Mouse (Mus musculus): ENCODE measurements at regions not wholly inside any gene's neighbourhood (a gene's known extent, or its start where the extent isn't known, plus 50 kb on each side); places are given as distances from the start of the nearest gene placed in this dataset.

DNA sequence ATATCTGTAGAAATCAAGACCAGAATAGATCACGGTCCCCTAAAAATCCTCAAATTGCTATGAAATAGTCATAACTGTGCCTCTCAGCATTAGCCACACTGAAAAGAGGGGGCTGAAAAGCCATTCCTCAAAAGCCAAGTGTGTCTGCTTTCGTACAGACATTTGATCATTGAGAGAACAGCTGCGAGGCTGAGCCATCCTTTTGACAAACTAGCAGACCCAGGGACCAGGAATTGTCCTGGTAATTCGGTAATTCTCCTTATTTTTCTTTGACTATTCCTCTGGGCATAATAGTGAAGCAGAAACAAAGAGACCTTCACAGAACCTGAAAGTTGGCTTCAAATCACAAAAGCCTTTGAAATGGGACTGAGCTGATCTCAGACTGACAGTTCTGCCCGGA lies 206.8 kb downstream of the Rps12 start:
- Histone ChIP-seq H3K4me1 (ENCODE audit: control insufficient read depth, insufficient read depth, low read length) (no peaks in the 10 kb centered on the region), H3K9ac (replicated peaks; ENCODE audit: low read depth, low read length) (no peak overlapping the region), H3K27me3 (ENCODE audit: control insufficient read depth, insufficient read depth, low read length) (no peaks in the 10 kb centered on the region), H3K27ac (ENCODE audit: low read depth, low read length) (no peak overlapping the region), H3K4me2 (ENCODE audit: low read depth, low read length) (no peak overlapping the region), H3K36me3 (ENCODE audit: control insufficient read depth, insufficient read depth, low read length) (no peaks in the 10 kb centered on the region), H3K9me3 (ENCODE audit: control insufficient read depth, low read length) (no peaks in the 10 kb centered on the region), H3K4me3 (ENCODE audit: low read depth, low read length) (no peak overlapping the region)
- 62% methylated on average over 5 of the region's 5 CpGs for WGBS
- ATAC-seq (ENCODE audit: low read depth): no peak

GRCm38 (mm10) chr10:23571013-23571412 lies 216.1 kb downstream of the Rps12 start:
- H3K27ac ChIP-seq (ENCODE audit: low read depth, low read length): no peak overlapping the region
- ATAC-seq (ENCODE audit: low read depth): no peak
- H3K4me3 ChIP-seq (ENCODE audit: low read depth, low read length): no peak overlapping the region
- H3K9ac ChIP-seq (replicated peaks; ENCODE audit: low read depth, low read length): no peak overlapping the region
- WGBS: 87% methylated on average over 4 of the region's 4 CpGs
- no peak overlapping the region for H3K4me2 ChIP-seq (ENCODE audit: low read depth, low read length)
- H3K4me1 ChIP-seq (ENCODE audit: control insufficient read depth, insufficient read depth, low read length): no peaks in the 10 kb centered on the region
- H3K36me3 ChIP-seq (ENCODE audit: control insufficient read depth, insufficient read depth, low read length): no peaks in the 10 kb centered on the region
- no peaks in the 10 kb centered on the region for H3K9me3 ChIP-seq (ENCODE audit: control insufficient read depth, low read length)
- H3K27me3 ChIP-seq (ENCODE audit: control insufficient read depth, insufficient read depth, low read length): no peaks in the 10 kb centered on the region

GRCm38 (mm10) chr10:23569386-23569785 lies 217.7 kb downstream of the Rps12 start:
- H3K4me2 ChIP-seq (ENCODE audit: low read depth, low read length): no peak overlapping the region
- H3K27ac ChIP-seq (ENCODE audit: low read depth, low read length): no peak overlapping the region
- H3K9me3 ChIP-seq (ENCODE audit: control insufficient read depth, low read length): no peaks in the 10 kb centered on the region
- no peaks in the 10 kb centered on the region for H3K36me3 ChIP-seq (ENCODE audit: control insufficient read depth, insufficient read depth, low read length)
- H3K4me1 ChIP-seq (ENCODE audit: control insufficient read depth, insufficient read depth, low read length): no peaks in the 10 kb centered on the region
- no peak for ATAC-seq (ENCODE audit: low read depth)
- H3K27me3 ChIP-seq (ENCODE audit: control insufficient read depth, insufficient read depth, low read length): no peaks in the 10 kb centered on the region
- no peak overlapping the region for H3K4me3 ChIP-seq (ENCODE audit: low read depth, low read length)
- no peak overlapping the region for H3K9ac ChIP-seq (replicated peaks; ENCODE audit: low read depth, low read length)

- Histone ChIP-seq H3K27me3 (ENCODE audit: control insufficient read depth, insufficient read depth, low read length) (no peaks in the 10 kb centered on the region), H3K27ac (ENCODE audit: low read depth, low read length) (no peak overlapping the region), H3K9me3 (ENCODE audit: control insufficient read depth, low read length) (no peaks in the 10 kb centered on the region), H3K36me3 (ENCODE audit: control insufficient read depth, insufficient read depth, low read length) (no peaks in the 10 kb centered on the region), H3K9ac (replicated peaks; ENCODE audit: low read depth, low read length) (no peak overlapping the region), H3K4me2 (ENCODE audit: low read depth, low read length) (no peak overlapping the region), H3K4me1 (ENCODE audit: control insufficient read depth, insufficient read depth, low read length) (no peaks in the 10 kb centered on the region), H3K4me3 (ENCODE audit: low read depth, low read length) (no peak overlapping the region)
- ATAC-seq (ENCODE audit: low read depth): no peak
- 89% methylated on average over 5 of the region's 5 CpGs for WGBS
Observed at GRCm38 (mm10) chr10:23562273-23562885, 211.8 kb upstream of the Eya4 start.

DNA sequence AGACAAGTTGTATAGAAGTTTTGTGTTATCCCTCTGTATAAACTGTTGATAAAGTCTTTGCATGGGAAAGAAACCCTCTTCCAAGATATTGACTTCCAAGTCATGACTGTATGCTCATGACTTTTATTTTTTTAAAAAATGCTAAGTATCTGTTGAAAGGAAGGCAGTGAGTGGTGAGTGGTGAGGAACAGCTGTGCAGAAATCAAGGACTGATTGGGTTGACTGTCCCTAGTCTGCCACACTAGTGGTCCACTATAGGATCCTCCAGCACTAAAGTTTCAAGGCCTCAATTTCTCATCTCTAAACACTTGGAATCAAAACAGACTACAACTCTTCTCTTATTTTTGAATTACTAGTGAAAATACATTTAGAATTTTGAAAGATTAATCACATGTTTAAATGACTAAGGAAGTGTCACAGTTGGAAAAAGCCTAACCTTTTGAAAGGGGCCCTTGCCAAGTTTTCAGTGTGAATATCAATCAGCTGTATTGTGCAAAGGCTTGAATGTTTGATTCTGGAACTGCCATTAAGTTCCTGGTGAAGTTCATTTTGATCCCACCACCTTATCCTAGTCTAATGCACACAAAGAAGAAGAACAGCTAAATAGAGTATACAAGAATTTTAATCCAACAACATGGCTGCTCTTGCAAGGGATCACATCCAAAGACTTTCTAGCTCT lies 209.5 kb upstream of the Eya4 start:
- ATAC-seq (ENCODE audit: low read depth): no peak
- no peaks in the 10 kb centered on the region for H3K9me3 ChIP-seq (ENCODE audit: control insufficient read depth, low read length)
- no peaks in the 10 kb centered on the region for H3K36me3 ChIP-seq (ENCODE audit: control insufficient read depth, insufficient read depth, low read length)

GRCm38 (mm10) chr10:23557828-23558227 lies 207.2 kb upstream of the Eya4 start:
- no peaks in the 10 kb centered on the region for H3K4me1 ChIP-seq (ENCODE audit: control insufficient read depth, insufficient read depth, low read length)
- no peaks in the 10 kb centered on the region for H3K36me3 ChIP-seq (ENCODE audit: control insufficient read depth, insufficient read depth, low read length)
- no peak overlapping the region for H3K9ac ChIP-seq (replicated peaks; ENCODE audit: low read depth, low read length)
- no peak overlapping the region for H3K4me3 ChIP-seq (ENCODE audit: low read depth, low read length)
- no peaks in the 10 kb centered on the region for H3K27me3 ChIP-seq (ENCODE audit: control insufficient read depth, insufficient read depth, low read length)
- no peaks in the 10 kb centered on the region for H3K9me3 ChIP-seq (ENCODE audit: control insufficient read depth, low read length)
- H3K4me2 ChIP-seq (ENCODE audit: low read depth, low read length): no peak overlapping the region
- 85% methylated on average over 3 of the region's 3 CpGs for WGBS
- ATAC-seq (ENCODE audit: low read depth): no peak
- no peak overlapping the region for H3K27ac ChIP-seq (ENCODE audit: low read depth, low read length)

More for the DNA sequence above, 209.5 kb upstream of the Eya4 start:
- Histone ChIP-seq H3K4me1 (ENCODE audit: control insufficient read depth, insufficient read depth, low read length) (no peaks in the 10 kb centered on the region), H3K9ac (replicated peaks; ENCODE audit: low read depth, low read length) (no peak overlapping the region), H3K4me3 (ENCODE audit: low read depth, low read length) (no peak overlapping the region), H3K27ac (ENCODE audit: low read depth, low read length) (no peak overlapping the region), H3K4me2 (ENCODE audit: low read depth, low read length) (no peak overlapping the region), H3K27me3 (ENCODE audit: control insufficient read depth, insufficient read depth, low read length) (no peaks in the 10 kb centered on the region)

DNA sequence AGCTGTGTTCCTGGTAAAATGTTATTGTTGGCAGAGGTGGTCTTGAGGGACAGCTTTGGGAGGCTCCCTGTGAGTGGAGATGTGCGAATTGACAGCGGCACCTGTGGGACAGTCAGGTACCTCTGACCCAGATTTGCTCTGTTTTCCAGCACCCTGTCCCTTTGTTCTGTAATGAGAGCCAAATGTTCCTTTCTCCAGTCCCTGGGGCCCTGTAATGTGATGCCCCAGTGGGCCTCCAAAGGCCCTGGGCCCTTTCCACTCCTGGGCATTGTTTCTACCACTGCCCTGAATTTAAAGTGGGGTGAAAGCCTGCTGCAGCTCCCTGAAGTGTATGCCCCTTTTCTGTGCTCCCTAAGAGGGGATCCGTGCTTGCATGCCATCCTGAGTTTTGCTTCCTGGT lies 198.6 kb upstream of the Eya4 start:
- H3K27ac ChIP-seq (ENCODE audit: low read depth, low read length): no peak overlapping the region
- peaks cover 3% of the 10 kb centered on the region; the same call in 1 of the 2 replicates for H3K4me1 ChIP-seq (ENCODE audit: control insufficient read depth, insufficient read depth, low read length)
- H3K4me3 ChIP-seq (ENCODE audit: low read depth, low read length): no peak overlapping the region
- no peaks in the 10 kb centered on the region for H3K36me3 ChIP-seq (ENCODE audit: control insufficient read depth, insufficient read depth, low read length)
- ATAC-seq (ENCODE audit: low read depth): peak; percentile 9; the same call in 1 of the 2 replicates
- no peaks in the 10 kb centered on the region for H3K27me3 ChIP-seq (ENCODE audit: control insufficient read depth, insufficient read depth, low read length)
- WGBS: 35% methylated on average over 3 of the region's 3 CpGs
- H3K4me2 ChIP-seq (ENCODE audit: low read depth, low read length): no peak overlapping the region
- no peak overlapping the region for H3K9ac ChIP-seq (replicated peaks; ENCODE audit: low read depth, low read length)
- no peaks in the 10 kb centered on the region for H3K9me3 ChIP-seq (ENCODE audit: control insufficient read depth, low read length)

- 95% methylated on average over 6 of the region's 6 CpGs for WGBS
- no peak overlapping the region for H3K9ac ChIP-seq (replicated peaks; ENCODE audit: low read depth, low read length)
- H3K27ac ChIP-seq (ENCODE audit: low read depth, low read length): no peak overlapping the region
- peaks cover 3% of the 10 kb centered on the region; the same call in 1 of the 2 replicates for H3K4me1 ChIP-seq (ENCODE audit: control insufficient read depth, insufficient read depth, low read length)
- no peaks in the 10 kb centered on the region for H3K9me3 ChIP-seq (ENCODE audit: control insufficient read depth, low read length)
- no peak overlapping the region for H3K4me3 ChIP-seq (ENCODE audit: low read depth, low read length)
- no peaks in the 10 kb centered on the region for H3K27me3 ChIP-seq (ENCODE audit: control insufficient read depth, insufficient read depth, low read length)
- no peak overlapping the region for H3K4me2 ChIP-seq (ENCODE audit: low read depth, low read length)
- no peaks in the 10 kb centered on the region for H3K36me3 ChIP-seq (ENCODE audit: control insufficient read depth, insufficient read depth, low read length)
- no peak for ATAC-seq (ENCODE audit: low read depth)
Observed at GRCm38 (mm10) chr10:23548322-23548721, 197.7 kb upstream of the Eya4 start.

- no peaks in the 10 kb centered on the region for H3K9me3 ChIP-seq (ENCODE audit: control insufficient read depth, low read length)
- H3K27me3 ChIP-seq (ENCODE audit: control insufficient read depth, insufficient read depth, low read length): no peaks in the 10 kb centered on the region
- H3K36me3 ChIP-seq (ENCODE audit: control insufficient read depth, insufficient read depth, low read length): no peaks in the 10 kb centered on the region
- WGBS: 61% methylated on average over 11 of the region's 11 CpGs
- no peak overlapping the region for H3K4me2 ChIP-seq (ENCODE audit: low read depth, low read length)
- H3K4me1 ChIP-seq (ENCODE audit: control insufficient read depth, insufficient read depth, low read length): no peaks in the 10 kb centered on the region
- H3K4me3 ChIP-seq (ENCODE audit: low read depth, low read length): no peak overlapping the region
- H3K9ac ChIP-seq (replicated peaks; ENCODE audit: low read depth, low read length): no peak overlapping the region
- ATAC-seq (ENCODE audit: low read depth): no peak
- H3K27ac ChIP-seq (ENCODE audit: low read depth, low read length): no peak overlapping the region
Observed at GRCm38 (mm10) chr10:23542712-23543111, 192.1 kb upstream of the Eya4 start.

All from neural tube, embryonic 14.5 days (tissue).